Mouse (Mus musculus) limb, embryonic 13.5 days (tissue): ENCODE results near the gene Pus1. TPM values are rescaled to one million over a fixed set of nuclear protein-coding genes. Genes with fewer than 3 reads are reported as not detected.
A peak's percentile ranks its signal among the peaks of the same experiment; 100 is the strongest.

ENCODE experiments used
- ATAC-seq: fragments of 200-750 bp; cut with Nextera tagmentation; 2 replicates; pipeline ENCODE4 v1.8.0; 2017; ENCODE audit warnings: low read depth, moderate number of reproducible peaks, moderate TSS enrichment; ENCODE audit not compliant: low FRiP score
- H3K27ac ChIP-seq: fragments of 300-500 bp; sonication (generic); 2 replicates; pipeline ENCODE4 v1.5.1; 2015; ENCODE audit warnings: inconsistent platforms, mild to moderate bottlenecking, moderate library complexity
- H3K27me3 ChIP-seq: fragments of 300-500 bp; sonication (generic); 2 replicates; pipeline ENCODE4 v1.6.1; 2015; ENCODE audit warnings: mild to moderate bottlenecking, inconsistent platforms
- H3K36me3 ChIP-seq: fragments of 300-500 bp; sonication (generic); 2 replicates; pipeline ENCODE4 v1.6.1; 2015; ENCODE audit warnings: inconsistent platforms, mild to moderate bottlenecking, moderate library complexity
- H3K4me1 ChIP-seq: fragments of 300-500 bp; sonication (generic); 2 replicates; pipeline ENCODE4 v1.6.1; 2015; ENCODE audit warnings: inconsistent platforms
- H3K4me2 ChIP-seq: fragments of 300-500 bp; sonication (generic); replicated peaks from 2 replicates; pipeline ENCODE4 v1.6.1; 2015; ENCODE audit warnings: inconsistent platforms, mild to moderate bottlenecking, moderate library complexity
- H3K4me3 ChIP-seq: fragments of 300-500 bp; sonication (generic); 2 replicates; pipeline ENCODE4 v1.5.1; 2015; ENCODE audit warnings: moderate library complexity, mild to moderate bottlenecking, inconsistent platforms
- H3K9ac ChIP-seq: fragments of 300-500 bp; sonication (generic); 2 replicates; pipeline ENCODE4 v1.6.1; 2015; ENCODE audit warnings: mild to moderate bottlenecking, inconsistent platforms
- H3K9me3 ChIP-seq: fragments of 300-500 bp; sonication (generic); 2 replicates; pipeline ENCODE4 v1.6.1; 2016; ENCODE audit warnings: inconsistent platforms
- WGBS: fragments of 180-500 bp; shearing (Covaris S2); methylation state at CpG from one replicate; pipeline ENCODE4 v1.1.7; 2015; 5-methylcytosine and 5-hydroxymethylcytosine counted together
- polyA plus RNA-seq: library from polyadenylated mRNA; unstranded; fragments of >200 nt; fragmentation: Nextera tagmentation; extraction: Ambion mirVana; gene quantifications from 2 replicates; pipeline ENCODE4 v1.2.1, GENCODE M21; 2015

Gene Pus1
- 33.0 and 33.5 TPM in 2 replicates for polyA plus RNA-seq

DNA sequence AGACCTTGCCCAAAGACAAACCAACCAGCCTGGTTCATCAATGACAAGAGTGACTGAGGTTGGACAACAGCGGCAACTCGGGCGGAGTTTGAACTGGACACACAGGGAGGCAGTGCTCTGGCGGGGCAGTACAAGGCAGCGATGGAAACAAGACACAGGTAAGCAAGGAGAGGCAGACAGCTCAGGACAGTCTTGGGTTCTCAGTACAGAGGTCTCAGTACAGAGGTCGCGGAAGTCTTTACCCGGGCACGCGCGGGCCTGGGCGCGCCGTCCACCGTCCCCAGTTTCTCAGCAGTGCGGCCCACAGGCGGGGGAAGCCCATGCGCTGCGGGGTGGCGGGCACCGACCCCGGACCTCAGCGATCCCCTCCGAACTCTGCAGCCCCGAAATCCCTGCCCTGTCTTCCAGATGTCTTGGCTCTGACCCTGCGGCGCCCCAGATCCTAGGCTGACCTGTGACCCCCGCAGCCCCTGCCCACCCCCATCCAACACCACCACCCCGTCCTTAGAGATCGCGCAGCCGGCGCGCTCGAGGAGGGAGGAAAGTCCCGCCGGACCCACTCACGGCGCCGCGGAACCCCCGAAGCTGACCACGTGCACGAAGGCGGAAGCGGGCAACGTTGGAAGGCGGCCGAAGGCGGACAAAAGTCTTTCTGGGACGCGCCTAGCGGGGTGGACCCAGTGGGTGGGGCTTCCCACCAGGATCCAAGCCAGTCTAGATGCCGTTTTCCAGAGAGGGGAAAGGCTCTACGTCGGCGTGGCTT, at the start of gene Pus1:
Pus1 (minus strand) TSS at position 662 of the 763 bp plus-strand sequence.
- Histone ChIP-seq H3K27ac (peak within 1 kb of the TSS; percentile 55; the same call in 1 of the 2 replicates), H3K36me3 (peaks cover 41% of the 10 kb centered on the region), H3K27me3 (no peaks in the 10 kb centered on the region), H3K4me1 (peaks cover 21% of the 10 kb centered on the region), H3K4me2 (peak within 1 kb of the TSS; percentile 88), H3K9me3 (no peaks in the 10 kb centered on the region), H3K4me3 (peak within 1 kb of the TSS; percentile 82), H3K9ac (peak within 1 kb of the TSS; percentile 89)
- WGBS, result under 1% methylated on average over 55 of the region's 57 CpGs
- peak; percentile 89 for ATAC-seq

- H3K4me2 ChIP-seq, result no peak overlapping the region
- WGBS, result 87% methylated on average over 5 of the region's 5 CpGs
- no peaks in the 10 kb centered on the region for H3K27me3 ChIP-seq
- peaks cover 14% of the 10 kb centered on the region; the same call in 1 of the 2 replicates for H3K36me3 ChIP-seq
- no peak overlapping the region for H3K9ac ChIP-seq
- H3K4me1 ChIP-seq, result 0 out of 2 replicates have a peak, but pooled peaks cover 5% of the 10 kb centered on the region
- no peak overlapping the region for H3K4me3 ChIP-seq
- H3K27ac ChIP-seq, result no peak overlapping the region
- H3K9me3 ChIP-seq, result no peaks in the 10 kb centered on the region
- no peak for ATAC-seq
These were observed 47.1 kb upstream of the Pus1 start for GRCm38 (mm10) chr5:110827576-110827975.

- Histone ChIP-seq H3K4me1 (0 out of 2 replicates have a peak, but pooled peaks cover 5% of the 10 kb centered on the region), H3K9me3 (no peaks in the 10 kb centered on the region), H3K36me3 (0 out of 2 replicates have a peak, but pooled peaks cover 8% of the 10 kb centered on the region), H3K4me2 (no peak overlapping the region), H3K4me3 (no peak overlapping the region), H3K27ac (no peak overlapping the region), H3K27me3 (no peaks in the 10 kb centered on the region), H3K9ac (no peak overlapping the region)
- 60% methylated on average over 8 of the region's 8 CpGs for WGBS
- ATAC-seq, result no peak
These were observed 46.5 kb upstream of the Pus1 start for GRCm38 (mm10) chr5:110826781-110827495.

DNA sequence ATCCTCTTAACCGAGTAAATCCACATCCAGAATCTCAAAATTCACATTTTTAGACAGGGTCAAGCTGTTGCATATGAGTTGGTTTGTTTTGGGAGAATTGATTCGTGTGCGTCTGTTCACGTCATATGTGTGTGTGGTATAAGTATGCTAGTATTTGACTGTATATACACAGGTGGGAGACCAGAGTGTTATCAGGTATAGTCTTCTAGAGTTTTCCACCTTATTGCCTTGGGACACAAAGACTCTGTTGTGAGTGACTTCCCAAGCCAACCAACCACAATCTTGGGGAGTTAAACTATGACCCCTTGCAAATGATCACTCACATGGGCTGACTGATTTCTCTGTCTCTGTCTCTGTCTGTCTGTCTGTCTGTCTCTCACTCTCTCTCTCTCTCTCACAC, 44.0 kb upstream of the Pus1 start:
- Histone ChIP-seq H3K9ac (no peak overlapping the region), H3K4me1 (0 out of 2 replicates have a peak, but pooled peaks cover 5% of the 10 kb centered on the region), H3K9me3 (no peaks in the 10 kb centered on the region), H3K4me2 (no peak overlapping the region), H3K27ac (no peak overlapping the region), H3K4me3 (no peak overlapping the region), H3K27me3 (no peaks in the 10 kb centered on the region), H3K36me3 (0 out of 2 replicates have a peak, but pooled peaks cover 3% of the 10 kb centered on the region)
- no peak for ATAC-seq
- 76% methylated on average over 4 of the region's 4 CpGs for WGBS

DNA sequence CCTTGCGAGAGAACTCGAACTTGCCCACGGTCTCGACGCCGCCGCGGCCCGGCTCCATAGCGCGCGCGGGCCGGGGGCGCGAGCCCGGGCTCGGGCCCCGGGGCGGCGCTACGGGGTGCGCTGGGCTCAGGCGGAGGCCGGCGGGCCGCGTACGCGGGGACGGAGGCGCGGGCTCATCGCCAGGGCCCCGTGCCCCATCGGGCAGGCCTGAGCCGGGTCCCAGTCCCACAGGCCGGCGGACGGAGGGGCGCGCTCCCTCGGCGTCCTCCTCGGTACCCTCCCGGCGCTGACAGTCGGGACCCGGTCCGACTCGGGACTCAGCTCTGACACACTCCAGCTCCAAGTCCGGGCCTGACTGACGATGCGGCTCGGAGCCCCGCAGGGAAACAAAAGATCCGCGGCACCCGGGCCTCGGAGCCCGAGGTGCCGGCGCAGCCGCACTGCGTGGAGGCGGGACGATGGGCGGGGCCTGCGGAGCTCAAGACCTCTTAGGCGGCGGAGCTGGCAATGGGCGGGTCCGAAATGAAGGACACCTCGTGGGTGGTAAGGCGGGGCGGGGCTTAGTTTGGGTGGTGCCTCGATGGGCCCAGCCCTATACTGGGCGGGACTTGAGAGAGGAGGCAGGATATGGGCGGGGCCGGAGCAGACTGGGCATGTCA, 29.3 kb upstream of the Pus1 start, which contains the start of gene Ulk1:
Ulk1 (minus strand) TSS at position 431 of the 659 bp plus-strand sequence.
- Histone ChIP-seq H3K4me2 (peak within 1 kb of the TSS; percentile 94), H3K4me1 (peaks cover 42% of the 10 kb centered on the region), H3K4me3 (peak within 1 kb of the TSS; percentile 94), H3K9ac (peak within 1 kb of the TSS; percentile 98), H3K27me3 (no peaks in the 10 kb centered on the region), H3K36me3 (peaks cover 26% of the 10 kb centered on the region), H3K27ac (peak within 1 kb of the TSS; percentile 53; the same call in 1 of the 2 replicates), H3K9me3 (no peaks in the 10 kb centered on the region)
- under 1% methylated on average over 56 of the region's 80 CpGs for WGBS
- ATAC-seq, result peak; percentile 96

DNA sequence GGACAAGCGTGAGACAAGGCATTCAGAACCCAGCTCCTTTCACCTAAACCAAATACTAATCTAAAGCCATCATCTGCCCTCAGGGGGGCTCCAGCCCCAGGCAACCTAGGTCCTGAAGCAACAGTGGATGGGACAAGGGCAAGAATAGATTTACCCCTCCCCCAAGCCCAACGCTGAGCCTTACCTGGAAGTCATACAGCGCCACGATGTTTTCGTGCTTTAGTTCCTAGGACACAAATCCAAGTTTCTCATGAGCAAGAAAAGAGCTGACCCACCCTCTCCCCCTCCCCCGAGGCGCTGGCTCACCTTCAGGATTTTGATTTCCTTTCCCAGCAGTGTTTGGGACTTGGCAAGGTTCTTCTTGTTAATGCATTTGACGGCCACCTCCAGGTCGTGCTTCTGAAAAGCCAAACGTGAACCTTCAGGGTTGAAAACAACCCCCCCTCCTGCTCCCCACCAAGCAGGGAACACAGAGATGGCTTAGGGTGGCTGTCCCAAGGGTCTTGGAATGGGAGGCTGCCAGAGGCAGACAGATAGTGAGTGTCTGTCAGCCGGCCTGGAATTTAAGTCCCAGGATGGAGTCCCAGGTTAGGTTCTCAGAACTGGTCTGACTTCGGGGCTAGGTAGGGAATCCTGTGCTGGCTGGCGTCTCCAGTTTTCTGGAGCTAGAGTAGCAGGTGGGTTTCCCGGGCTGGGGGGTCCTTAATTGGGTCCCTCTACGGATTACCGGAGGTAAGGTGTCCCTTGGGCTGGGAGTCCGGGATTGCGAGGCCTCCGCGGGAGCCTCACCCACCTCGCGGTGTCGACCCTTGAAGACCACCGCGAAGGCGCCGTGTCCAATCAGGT, 28.6 kb upstream of the Pus1 start:
- peak overlapping the region; percentile 53; the same call in 1 of the 2 replicates for H3K27ac ChIP-seq
- peak overlapping the region; percentile 94 for H3K4me2 ChIP-seq
- 2% methylated on average over 27 of the region's 27 CpGs for WGBS
- ATAC-seq, result no peak
- H3K4me1 ChIP-seq, result peaks cover 47% of the 10 kb centered on the region
- no peaks in the 10 kb centered on the region for H3K27me3 ChIP-seq
- H3K9ac ChIP-seq, result peak overlapping the region; percentile 98
- H3K9me3 ChIP-seq, result no peaks in the 10 kb centered on the region
- H3K36me3 ChIP-seq, result peaks cover 33% of the 10 kb centered on the region
- H3K4me3 ChIP-seq, result peak overlapping the region; percentile 94

DNA sequence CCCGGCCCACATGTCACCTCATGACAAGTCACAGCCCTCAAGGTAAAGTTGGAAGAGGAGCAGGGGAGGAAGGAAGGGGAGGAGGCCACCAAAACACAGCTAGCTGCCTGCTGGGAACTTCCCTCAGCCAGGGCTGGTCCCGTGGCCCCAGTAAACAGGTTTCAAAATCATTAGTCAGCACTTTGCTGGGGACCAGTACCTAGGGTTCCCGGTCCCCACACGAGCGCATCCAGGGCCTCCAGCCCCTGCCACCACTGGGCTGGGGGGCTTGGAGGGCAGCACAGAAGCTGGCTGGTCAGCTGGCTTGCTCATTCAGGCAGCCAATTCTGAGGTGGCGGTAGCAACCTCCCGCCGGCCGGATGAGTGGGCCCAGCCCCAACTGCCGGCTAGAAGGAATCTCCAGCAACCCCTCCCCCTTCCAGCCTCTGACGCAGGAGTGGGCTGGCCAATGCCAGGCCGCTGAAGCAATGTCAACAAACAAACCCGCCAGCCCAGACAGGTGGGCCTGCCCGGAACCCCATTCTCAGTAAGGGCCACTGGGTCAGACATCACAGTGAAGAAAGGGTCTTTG, 27.7 kb upstream of the Pus1 start:
- ATAC-seq, result peak; percentile 31; the same call in 1 of the 2 replicates
- Histone ChIP-seq H3K9me3 (no peaks in the 10 kb centered on the region), H3K4me3 (peak overlapping the region; percentile 94), H3K36me3 (peaks cover 40% of the 10 kb centered on the region), H3K4me1 (peaks cover 47% of the 10 kb centered on the region), H3K4me2 (peak overlapping the region; percentile 94), H3K9ac (peak overlapping the region; percentile 98), H3K27me3 (no peaks in the 10 kb centered on the region), H3K27ac (no peak overlapping the region; the same call in 1 of the 2 replicates)
- 3% methylated on average over 14 of the region's 14 CpGs for WGBS

GRCm38 (mm10) chr5:110807453-110807852, 27.0 kb upstream of the Pus1 start:
- ATAC-seq, result no peak

GRCm38 (mm10) chr5:110806676-110807075, 26.2 kb upstream of the Pus1 start:
- no peaks in the 10 kb centered on the region for H3K27me3 ChIP-seq
- peak overlapping the region; percentile 94 for H3K4me2 ChIP-seq
- 65% methylated on average over 1 of the region's 1 CpGs for WGBS
- no peaks in the 10 kb centered on the region for H3K9me3 ChIP-seq
- H3K4me1 ChIP-seq, result peaks cover 50% of the 10 kb centered on the region
- no peak overlapping the region for H3K27ac ChIP-seq
- H3K9ac ChIP-seq, result peak overlapping the region; percentile 31; the same call in 1 of the 2 replicates
- no peak overlapping the region for H3K4me3 ChIP-seq
- ATAC-seq, result no peak
- peaks cover 55% of the 10 kb centered on the region for H3K36me3 ChIP-seq

More at GRCm38 (mm10) chr5:110807453-110807852, 27.0 kb upstream of the Pus1 start:
- Histone ChIP-seq H3K4me2 (peak overlapping the region; percentile 94), H3K36me3 (peaks cover 47% of the 10 kb centered on the region), H3K27ac (no peak overlapping the region), H3K4me3 (peak overlapping the region; percentile 94), H3K27me3 (no peaks in the 10 kb centered on the region), H3K4me1 (peaks cover 47% of the 10 kb centered on the region), H3K9ac (peak overlapping the region; percentile 98), H3K9me3 (no peaks in the 10 kb centered on the region)
- WGBS, result 86% methylated on average over 4 of the region's 4 CpGs

DNA sequence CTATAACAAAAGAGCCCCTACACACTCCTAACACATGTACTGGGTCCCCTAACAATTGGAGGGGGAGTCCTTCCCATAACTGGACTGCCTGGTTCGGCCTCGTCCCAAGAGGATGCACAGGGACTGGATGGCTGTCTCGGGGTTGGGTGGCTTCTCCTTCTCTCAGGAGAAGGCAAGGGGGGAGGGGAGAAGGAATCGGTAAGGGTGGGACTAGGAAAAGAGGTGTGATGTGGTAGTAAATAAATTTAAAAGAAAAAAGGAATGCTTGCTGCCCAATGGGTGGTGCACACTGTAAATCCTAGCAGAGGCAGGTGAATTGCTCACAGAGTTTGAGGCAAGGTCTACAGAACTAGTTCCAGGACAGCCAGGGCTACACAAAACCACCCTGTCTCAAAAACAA, 25.7 kb upstream of the Pus1 start:
- H3K4me1 ChIP-seq, result peaks cover 50% of the 10 kb centered on the region
- no peaks in the 10 kb centered on the region for H3K9me3 ChIP-seq
- no peak overlapping the region for H3K9ac ChIP-seq
- H3K27ac ChIP-seq, result no peak overlapping the region
- 0 out of 2 replicates have a peak overlapping the region, but pooled peaks have one; percentile 94 for H3K4me2 ChIP-seq
- no peaks in the 10 kb centered on the region for H3K27me3 ChIP-seq
- no peak overlapping the region for H3K4me3 ChIP-seq
- H3K36me3 ChIP-seq, result peaks cover 60% of the 10 kb centered on the region
- 83% methylated on average over 4 of the region's 4 CpGs for WGBS
- no peak for ATAC-seq
